Mouse (Mus musculus): Measurements from ENCODE around the gene Anxa4.
A peak's percentile ranks its signal among the peaks of the same experiment; 100 is the strongest.

The Anxa4 gene

DNA sequence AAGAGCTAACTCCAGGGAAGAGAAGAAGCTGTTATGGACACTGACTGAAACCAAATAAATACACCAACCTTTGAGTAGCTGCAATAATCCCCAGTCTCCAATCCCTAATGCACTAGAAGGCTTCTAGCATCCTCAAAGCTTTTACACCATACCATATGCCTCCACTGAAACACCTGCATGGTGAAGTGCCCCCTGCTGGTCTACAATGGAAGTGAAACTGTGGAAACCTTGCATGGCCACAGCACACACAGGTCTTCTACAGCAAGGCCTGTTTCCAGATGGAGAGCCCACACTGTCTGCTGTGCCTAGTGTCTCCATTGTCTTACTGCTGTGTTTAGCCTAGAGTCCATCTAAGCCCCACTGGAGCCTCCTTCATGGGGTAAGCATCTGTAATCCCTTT, 98.9 kb downstream of the Anxa4 start:
- TF ChIP-seq NANOG (IDR thresholded peaks at IDR 0.05; ENCODE audit: borderline replicate concordance, low read length), result no peak
- peak; percentile 95 for TF ChIP-seq CTCF (conservative IDR thresholded peaks at IDR 0.05; ENCODE audit: low read length)
- no peak for TF ChIP-seq POU5F1 (IDR thresholded peaks at IDR 0.05; ENCODE audit: borderline replicate concordance, low read length)
- H3K27me3 ChIP-seq (ENCODE audit: insufficient read depth, low read length), result no peaks in the 10 kb centered on the region
- no peak overlapping the region for H3K4me3 ChIP-seq (replicated peaks; ENCODE audit: low read length)
- H3K4me1 ChIP-seq (replicated peaks; ENCODE audit: low read depth, low read length), result no peaks in the 10 kb centered on the region
- H3K9me3 ChIP-seq (ENCODE audit: low read length), result no peaks in the 10 kb centered on the region
- H3K36me3 ChIP-seq (ENCODE audit: insufficient read depth, low read length), result peaks cover 81% of the 10 kb centered on the region

DNA sequence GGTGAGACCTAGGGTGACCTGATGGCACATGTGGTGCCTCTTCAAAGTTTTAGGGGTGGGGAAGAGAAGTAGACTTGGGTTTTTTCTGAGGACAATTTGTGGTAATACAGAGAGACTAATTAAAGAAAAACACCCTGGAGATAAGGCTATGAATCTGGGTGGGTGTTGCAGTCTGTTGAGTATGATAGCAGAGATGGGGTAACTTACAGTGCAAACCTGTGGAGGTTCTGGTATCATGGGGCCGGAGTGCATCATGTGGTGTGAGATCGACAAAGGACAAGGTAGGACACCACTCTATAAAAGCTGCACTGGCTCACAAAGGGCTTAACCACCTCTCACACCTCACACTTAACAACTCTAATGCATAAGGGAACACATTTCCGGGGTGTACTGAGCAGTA, 103.7 kb downstream of the Anxa4 start:
- TF ChIP-seq NANOG (IDR thresholded peaks at IDR 0.05; ENCODE audit: borderline replicate concordance, low read length) (no peak), POU5F1 (IDR thresholded peaks at IDR 0.05; ENCODE audit: borderline replicate concordance, low read length) (no peak), CTCF (conservative IDR thresholded peaks at IDR 0.05; ENCODE audit: low read length) (no peak)

DNA sequence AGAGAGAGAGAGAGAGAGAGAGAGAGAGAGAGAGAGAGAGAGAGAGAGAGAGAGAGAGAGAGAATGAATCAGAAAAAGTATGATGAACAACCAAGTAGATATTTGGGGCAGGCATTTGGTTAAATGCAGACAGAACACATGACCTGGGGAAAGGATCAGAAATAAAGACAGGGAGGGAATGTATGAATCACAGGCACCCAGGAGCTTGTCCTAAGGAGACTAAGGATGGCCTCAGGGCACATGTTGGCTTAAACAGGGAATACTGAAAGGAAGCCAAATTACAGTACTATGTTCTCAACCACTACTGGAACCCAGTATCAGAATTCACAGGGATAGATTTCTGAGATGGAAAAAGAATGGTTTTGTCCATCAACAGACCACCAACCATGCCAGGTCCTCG, 106.4 kb downstream of the Anxa4 start:
- Histone ChIP-seq H3K4me3 (replicated peaks; ENCODE audit: low read length) (no peak overlapping the region), H3K9me3 (ENCODE audit: low read length) (no peaks in the 10 kb centered on the region), H3K4me1 (replicated peaks; ENCODE audit: low read depth, low read length) (peaks cover 20% of the 10 kb centered on the region), H3K27me3 (ENCODE audit: insufficient read depth, low read length) (no peaks in the 10 kb centered on the region), H3K36me3 (ENCODE audit: insufficient read depth, low read length) (peaks cover 32% of the 10 kb centered on the region)
- TF ChIP-seq NANOG (IDR thresholded peaks at IDR 0.05; ENCODE audit: borderline replicate concordance, low read length), result no peak
- no peak for TF ChIP-seq CTCF (conservative IDR thresholded peaks at IDR 0.05; ENCODE audit: low read length)
- TF ChIP-seq POU5F1 (IDR thresholded peaks at IDR 0.05; ENCODE audit: borderline replicate concordance, low read length), result no peak

More for the DNA sequence above, 103.7 kb downstream of the Anxa4 start:
- H3K9me3 ChIP-seq (ENCODE audit: low read length), result no peaks in the 10 kb centered on the region
- peaks cover 9% of the 10 kb centered on the region for H3K4me1 ChIP-seq (replicated peaks; ENCODE audit: low read depth, low read length)
- no peaks in the 10 kb centered on the region for H3K27me3 ChIP-seq (ENCODE audit: insufficient read depth, low read length)
- no peak overlapping the region for H3K4me3 ChIP-seq (replicated peaks; ENCODE audit: low read length)
- H3K36me3 ChIP-seq (ENCODE audit: insufficient read depth, low read length), result peaks cover 43% of the 10 kb centered on the region
